In genomic region chr4:129639221-129639620, GRCm38 (mm10) we compare ENCODE assay signal across 8 mouse cellular contexts. TPM values are rescaled to one million over a fixed set of nuclear protein-coding genes. Genes with fewer than 3 reads are reported as not detected.
A peak's percentile ranks its signal among the peaks of the same experiment; 100 is the strongest.
DNase-seq lines count a peak whose midpoint lies in the region; ATAC-seq and TF ChIP-seq lines count a peak whose summit lies in the region.

No protein-coding gene starts in this region.

- no peak for ATAC-seq in neural tube, embryonic 11.5 days (ENCODE audit: insufficient read depth, low FRiP score, low TSS enrichment)
- no peak for ATAC-seq in limb, embryonic 14.5 days (ENCODE audit: low FRiP score, low read depth)

- TF ChIP-seq CTCF in cerebellum, adult 2 months (IDR thresholded peaks at IDR 0.05; ENCODE audit: borderline replicate concordance, insufficient read depth, low read depth, low read length) = no peak

- peak overlapping the region; percentile 88 for H3K4me3 ChIP-seq in cerebellum, adult 2 months (replicated peaks; ENCODE audit: insufficient read depth, low read depth, low read length)
- H3K4me3 ChIP-seq in neural tube, embryonic 11.5 days (ENCODE audit: low read depth, low read length) = no peak overlapping the region; the same call in 1 of the 2 replicates
- peak overlapping the region; percentile 55 for H3K4me3 ChIP-seq in limb, embryonic 14.5 days (replicated peaks; ENCODE audit: low read length)

- H3K9ac ChIP-seq in neural tube, embryonic 11.5 days (ENCODE audit: low read length) = peak overlapping the region; percentile 23
- H3K9ac ChIP-seq in limb, embryonic 14.5 days (ENCODE audit: low read depth, low read length, severe bottlenecking) = peak overlapping the region; percentile 70

- no peaks in the 10 kb centered on the region for H3K9me3 ChIP-seq in neural tube, embryonic 11.5 days (ENCODE audit: control insufficient read depth, low read length)
- H3K9me3 ChIP-seq in limb, embryonic 14.5 days (ENCODE audit: control insufficient read depth, low read length) = no peaks in the 10 kb centered on the region

- WGBS in cerebellum, adult 2 months = 39% methylated on average over 15 of the region's 15 CpGs
- 89% methylated on average over 15 of the region's 15 CpGs for WGBS in neural tube, embryonic 11.5 days
- WGBS in limb, embryonic 14.5 days = 87% methylated on average over 15 of the region's 15 CpGs

- peak overlapping the region; percentile 34 for H3K27ac ChIP-seq in cerebellum, adult 2 months (ENCODE audit: insufficient read depth, low read length)
- no peak overlapping the region for H3K27ac ChIP-seq in neural tube, embryonic 11.5 days (ENCODE audit: low read depth, low read length)
- H3K27ac ChIP-seq in limb, embryonic 14.5 days (replicated peaks; ENCODE audit: low read depth, low read length) = no peak overlapping the region

- TF ChIP-seq POLR2A in cerebellum, adult 2 months (IDR thresholded peaks at IDR 0.05; ENCODE audit: borderline replicate concordance, insufficient read depth, low read length) = no peak
- TF ChIP-seq POLR2A in limb, embryonic 14.5 days (IDR thresholded peaks at IDR 0.05; ENCODE audit: borderline replicate concordance, extremely low read depth, insufficient read depth, insufficient read length) = no peak

- H3K36me3 ChIP-seq in neural tube, embryonic 11.5 days (ENCODE audit: control insufficient read depth, insufficient read depth, low read length) = peaks cover 21% of the 10 kb centered on the region
- peaks cover 52% of the 10 kb centered on the region for H3K36me3 ChIP-seq in limb, embryonic 14.5 days (ENCODE audit: control insufficient read depth, insufficient read depth, low read length)

- DNase-seq in cerebellum, adult 2 months = peak in 1 of 2 experiments; percentile 22
- no peak for DNase-seq in cerebellum, adult 18-20 months
- DNase-seq in neural tube, embryonic 11.5 days (ENCODE audit: low spot score) = no peak
- no peak for DNase-seq in neural tube, embryonic 10.5 days (ENCODE audit: extremely low spot score, low spot score)
- DNase-seq in limb, embryonic 14.5 days (ENCODE audit: low spot score) = no peak
- DNase-seq in testis, postnatal 10 days (ENCODE audit: low spot score) = peak; percentile 48
- no peak for DNase-seq in layer of hippocampus, postnatal 10 days (ENCODE audit: low spot score in 2 of 2)
- no peak for DNase-seq in retina, embryonic 14.5 days (ENCODE audit: low spot score)

- no peaks in the 10 kb centered on the region for H3K27me3 ChIP-seq in cerebellum, adult 2 months (ENCODE audit: control insufficient read depth, insufficient read depth, low read length)
- H3K27me3 ChIP-seq in neural tube, embryonic 11.5 days (ENCODE audit: control insufficient read depth, insufficient read depth, low read length) = no peaks in the 10 kb centered on the region
- no peaks in the 10 kb centered on the region for H3K27me3 ChIP-seq in limb, embryonic 14.5 days (ENCODE audit: control insufficient read depth, insufficient read depth, low read length)

- peaks cover 12% of the 10 kb centered on the region for H3K4me1 ChIP-seq in cerebellum, adult 2 months (ENCODE audit: control insufficient read depth, insufficient read depth, low read length)
- H3K4me1 ChIP-seq in neural tube, embryonic 11.5 days (ENCODE audit: control insufficient read depth, insufficient read depth, low read length) = peaks cover 11% of the 10 kb centered on the region
- H3K4me1 ChIP-seq in limb, embryonic 14.5 days (ENCODE audit: control insufficient read depth, insufficient read depth, low read length) = peaks cover 20% of the 10 kb centered on the region

- peak overlapping the region; percentile 96 for H3K4me2 ChIP-seq in neural tube, embryonic 11.5 days (ENCODE audit: low read depth)
- peak overlapping the region; percentile 73 for H3K4me2 ChIP-seq in limb, embryonic 14.5 days (replicated peaks; ENCODE audit: low read depth, low read length, severe bottlenecking)

RNA-seq across cellular contexts. Expression of gene Txlna, which starts 1.6 kb away (rescaled TPM):
- 40.0 and 40.6 TPM in 2 replicates for polyA plus RNA-seq in cerebellum, adult 2 months (2012; rRNA removed)
- 104 and 108 TPM in 2 replicates for polyA plus RNA-seq in neural tube, embryonic 11.5 days (2014; fragmentation: Nextera tagmentation; extraction: Ambion mirVana)
- polyA plus RNA-seq in limb, embryonic 14.5 days (2012; rRNA removed) = 80.3 and 82.6 TPM in 2 replicates
- polyA plus RNA-seq in limb, embryonic 14.5 days (2014; fragmentation: Nextera tagmentation; extraction: Ambion mirVana) = 108 and 112 TPM in 2 replicates
- total RNA-seq in layer of hippocampus, postnatal 10 days (2021) = 10 to 100 TPM; 41.4 to 46.8 TPM

RNA-seq across cellular contexts. Expression of gene Ccdc28b, which starts 15.5 kb away (rescaled TPM):
- polyA plus RNA-seq in cerebellum, adult 2 months (2012; rRNA removed) = 184 and 201 TPM in 2 replicates
- polyA plus RNA-seq in neural tube, embryonic 11.5 days (2014; fragmentation: Nextera tagmentation; extraction: Ambion mirVana) = 65.9 and 69.4 TPM in 2 replicates
- polyA plus RNA-seq in limb, embryonic 14.5 days (2012; rRNA removed) = 34.7 and 51.0 TPM in 2 replicates
- polyA plus RNA-seq in limb, embryonic 14.5 days (2014; fragmentation: Nextera tagmentation; extraction: Ambion mirVana) = 42.8 and 45.7 TPM in 2 replicates
- 100 to 1,000 TPM; 123 to 140 TPM for total RNA-seq in layer of hippocampus, postnatal 10 days (2021)

RNA-seq across cellular contexts. Expression of gene Iqcc, which starts 20.3 kb away (rescaled TPM):
- polyA plus RNA-seq in cerebellum, adult 2 months (2012; rRNA removed) = 37.1 and 40.6 TPM in 2 replicates
- polyA plus RNA-seq in neural tube, embryonic 11.5 days (2014; fragmentation: Nextera tagmentation; extraction: Ambion mirVana) = 25.7 and 30.2 TPM in 2 replicates
- 28.6 and 35.5 TPM in 2 replicates for polyA plus RNA-seq in limb, embryonic 14.5 days (2012; rRNA removed)
- 23.2 and 28.6 TPM in 2 replicates for polyA plus RNA-seq in limb, embryonic 14.5 days (2014; fragmentation: Nextera tagmentation; extraction: Ambion mirVana)
- 10 to 100 TPM; 27.5 to 27.6 TPM for total RNA-seq in layer of hippocampus, postnatal 10 days (2021)

RNA-seq across cellular contexts. Expression of gene Dcdc2b, which starts 25.2 kb away (rescaled TPM):
- 8.8 and 10.6 TPM in 2 replicates for polyA plus RNA-seq in cerebellum, adult 2 months (2012; rRNA removed)
- 2.6 and 4.5 TPM in 2 replicates for polyA plus RNA-seq in neural tube, embryonic 11.5 days (2014; fragmentation: Nextera tagmentation; extraction: Ambion mirVana)
- 3.0 and 5.2 TPM in 2 replicates for polyA plus RNA-seq in limb, embryonic 14.5 days (2012; rRNA removed)
- 2.5 and 3.4 TPM in 2 replicates for polyA plus RNA-seq in limb, embryonic 14.5 days (2014; fragmentation: Nextera tagmentation; extraction: Ambion mirVana)
- 1 to 10 TPM; 3.1 to 5.3 TPM for total RNA-seq in layer of hippocampus, postnatal 10 days (2021)

RNA-seq across cellular contexts. Expression of gene Kpna6, which starts 33.3 kb away (rescaled TPM):
- polyA plus RNA-seq in cerebellum, adult 2 months (2012; rRNA removed) = 55.3 and 56.9 TPM in 2 replicates
- 14.0 and 15.7 TPM in 2 replicates for polyA plus RNA-seq in neural tube, embryonic 11.5 days (2014; fragmentation: Nextera tagmentation; extraction: Ambion mirVana)
- 35.2 and 40.5 TPM in 2 replicates for polyA plus RNA-seq in limb, embryonic 14.5 days (2012; rRNA removed)
- 14.6 and 15.2 TPM in 2 replicates for polyA plus RNA-seq in limb, embryonic 14.5 days (2014; fragmentation: Nextera tagmentation; extraction: Ambion mirVana)
- 10 to 100 TPM; 74.7 to 90.0 TPM for total RNA-seq in layer of hippocampus, postnatal 10 days (2021)
